Mouse (Mus musculus): ENCODE measurements at regions not wholly inside any gene's neighbourhood (a gene's known extent, or its start where the extent isn't known, plus 50 kb on each side); places are given as distances from the start of the nearest gene placed in this dataset.

DNA sequence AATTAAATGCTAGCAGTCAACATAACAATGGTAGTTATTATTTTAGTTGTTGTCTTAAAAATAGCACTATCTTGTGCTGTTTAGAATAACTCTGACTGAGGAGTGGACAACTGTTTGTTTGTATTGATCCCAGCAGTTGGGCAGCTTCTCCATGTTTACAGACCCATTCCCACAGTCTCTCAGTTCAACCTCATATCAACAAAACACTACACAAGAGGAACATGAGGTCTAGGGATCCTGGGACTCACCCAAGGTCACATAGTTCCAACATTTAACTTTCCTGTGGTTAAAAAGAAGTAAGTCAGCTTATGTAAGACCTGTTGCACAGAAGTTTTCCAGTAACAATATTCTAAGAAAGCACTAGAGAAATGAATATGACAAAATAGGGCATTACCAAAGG, 203.0 kb upstream of the Usp24 start:
- TF ChIP-seq CTCF (IDR thresholded peaks at IDR 0.05; ENCODE audit: low read depth, low read length), result no peak
- TF ChIP-seq POLR2A (IDR thresholded peaks at IDR 0.05; ENCODE audit: borderline replicate concordance, low read depth, low read length), result no peak

Data from bone marrow macrophage, adult 2 months (primary cell).